Mouse (Mus musculus): ENCODE results near the gene Lrrn4cl. TPM values are rescaled to one million over a fixed set of nuclear protein-coding genes. Genes with fewer than 3 reads are reported as not detected.
"Not testable (repeated sequence)": the region's sequence is repeated elsewhere in the genome, so short reads cannot be mapped to it uniquely, and the experiment has no call there.

The Lrrn4cl gene
- polyA plus RNA-seq, 1 experiment: 0.37 TPM

DNA sequence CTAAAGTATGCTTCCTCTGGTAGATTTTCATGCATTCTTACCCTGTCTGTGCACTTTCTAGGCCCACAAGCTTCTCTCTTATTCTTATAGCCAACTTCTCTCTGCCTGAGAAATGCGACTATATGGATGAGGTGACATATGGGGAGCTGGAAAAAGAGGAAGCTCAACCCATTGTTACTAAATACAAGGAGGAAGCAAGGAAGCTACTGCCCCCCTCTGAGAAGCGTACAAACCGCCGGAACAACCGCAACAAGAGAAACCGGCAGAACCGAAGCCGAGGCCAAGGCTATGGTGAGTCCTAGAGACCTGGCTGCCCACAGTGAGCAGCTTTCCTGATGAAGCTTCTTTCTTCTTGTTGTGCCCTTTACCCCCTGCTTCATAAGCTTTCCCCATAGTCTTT lies 20.9 kb upstream of the Lrrn4cl start, which contains the start of gene AC129217.1:
Gene AC129217.1 (plus strand): TSS at position 114 of the 400 bp plus-strand sequence.
- Histone ChIP-seq H3K27me3 (ENCODE audit: control insufficient read depth, insufficient read depth, low read length) (no peaks in the 10 kb centered on the region), H3K27ac (ENCODE audit: control insufficient read depth, insufficient read depth, low read depth, low read length) (no peak within 1 kb of the TSS; the same call in 1 of the 2 replicates), H3K4me1 (ENCODE audit: control insufficient read depth, insufficient read depth, low read length) (no peaks in the 10 kb centered on the region), H3K4me3 (ENCODE audit: control insufficient read depth, low read depth, low read length) (no peak within 1 kb of the TSS), H3K36me3 (ENCODE audit: control insufficient read depth, insufficient read depth, low read length) (peaks cover 11% of the 10 kb centered on the region)
- TF ChIP-seq CTCF (IDR thresholded peaks at IDR 0.05; ENCODE audit: control insufficient read depth, insufficient read depth, insufficient replicate concordance, low read depth, low read length): no peak
- no peak for TF ChIP-seq POLR2A (IDR thresholded peaks at IDR 0.05; ENCODE audit: control insufficient read depth, low read depth, low read length)

DNA sequence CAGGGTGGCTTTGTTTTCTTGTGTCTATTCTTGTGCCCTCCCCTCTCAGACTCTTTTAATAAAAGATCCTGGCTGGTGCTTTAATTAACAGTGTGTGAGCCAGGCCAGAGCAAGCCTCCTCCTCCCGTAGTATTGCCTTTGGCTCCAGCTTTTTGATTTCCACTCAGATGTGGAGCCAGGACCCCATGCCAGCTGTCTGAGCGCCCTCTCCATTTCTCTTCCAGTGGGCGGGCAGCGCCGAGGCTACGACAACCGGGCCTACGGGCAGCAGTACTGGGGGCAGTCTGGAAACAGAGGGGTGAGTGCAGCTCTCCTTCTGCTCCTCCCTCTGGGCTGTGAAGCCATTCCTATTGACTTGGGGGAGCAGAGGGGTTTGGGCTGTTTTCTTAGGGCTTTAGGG lies 19.9 kb upstream of the Lrrn4cl start:
- no peak for TF ChIP-seq POLR2A (IDR thresholded peaks at IDR 0.05; ENCODE audit: control insufficient read depth, low read depth, low read length)
- TF ChIP-seq CTCF (IDR thresholded peaks at IDR 0.05; ENCODE audit: control insufficient read depth, insufficient read depth, insufficient replicate concordance, low read depth, low read length): no peak
- H3K4me1 ChIP-seq (ENCODE audit: control insufficient read depth, insufficient read depth, low read length): no peaks in the 10 kb centered on the region
- peaks cover 8% of the 10 kb centered on the region for H3K36me3 ChIP-seq (ENCODE audit: control insufficient read depth, insufficient read depth, low read length)
- H3K4me3 ChIP-seq (ENCODE audit: control insufficient read depth, low read depth, low read length): no peak overlapping the region
- no peaks in the 10 kb centered on the region for H3K27me3 ChIP-seq (ENCODE audit: control insufficient read depth, insufficient read depth, low read length)
- H3K27ac ChIP-seq (ENCODE audit: control insufficient read depth, insufficient read depth, low read depth, low read length): no peak overlapping the region

DNA sequence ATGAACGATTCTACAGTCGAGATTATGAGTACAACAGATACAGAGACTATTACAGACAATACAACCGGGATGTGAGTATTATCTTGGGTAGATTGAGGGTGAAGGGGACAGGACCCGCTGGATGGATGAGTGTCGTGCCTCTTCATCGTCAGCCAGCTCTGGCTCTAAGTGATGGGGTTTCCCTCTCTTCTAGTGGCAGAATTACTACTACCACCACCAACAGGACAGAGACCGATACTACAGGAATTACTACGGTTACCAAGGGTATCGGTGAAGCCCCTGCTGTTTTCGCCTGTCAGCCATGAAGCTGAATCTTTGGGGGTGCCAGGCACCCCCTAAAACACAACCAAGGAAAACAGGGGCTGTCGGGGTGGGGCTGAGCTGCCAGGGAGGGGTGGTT lies 19.3 kb upstream of the Lrrn4cl start:
- Histone ChIP-seq H3K4me1 (ENCODE audit: control insufficient read depth, insufficient read depth, low read length) (no peaks in the 10 kb centered on the region), H3K27ac (ENCODE audit: control insufficient read depth, insufficient read depth, low read depth, low read length) (no peak overlapping the region), H3K4me3 (ENCODE audit: control insufficient read depth, low read depth, low read length) (no peak overlapping the region), H3K27me3 (ENCODE audit: control insufficient read depth, insufficient read depth, low read length) (no peaks in the 10 kb centered on the region), H3K36me3 (ENCODE audit: control insufficient read depth, insufficient read depth, low read length) (peaks cover 8% of the 10 kb centered on the region)
- no peak for TF ChIP-seq CTCF (IDR thresholded peaks at IDR 0.05; ENCODE audit: control insufficient read depth, insufficient read depth, insufficient replicate concordance, low read depth, low read length)
- TF ChIP-seq POLR2A (IDR thresholded peaks at IDR 0.05; ENCODE audit: control insufficient read depth, low read depth, low read length): no peak

DNA sequence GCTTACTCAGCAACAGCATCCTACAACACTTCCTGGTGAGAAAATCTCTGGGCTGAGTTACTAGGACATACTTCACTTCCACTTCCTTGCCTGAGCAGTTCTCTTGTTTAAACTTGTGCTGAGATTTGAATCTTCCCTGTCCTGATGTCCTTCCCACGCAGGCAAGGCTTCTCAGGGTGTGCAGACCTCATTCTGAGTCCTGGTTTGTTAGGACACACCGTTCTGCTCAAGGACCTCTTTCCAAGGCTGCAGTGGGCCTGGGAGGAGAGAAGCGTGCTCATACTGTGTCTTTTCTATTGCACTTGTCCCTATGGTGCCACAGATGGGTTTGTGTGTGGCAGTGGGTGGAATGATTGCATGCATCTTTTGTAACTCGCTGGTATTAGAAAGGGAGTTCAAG lies 17.6 kb upstream of the Lrrn4cl start:
- TF ChIP-seq POLR2A (IDR thresholded peaks at IDR 0.05; ENCODE audit: control insufficient read depth, low read depth, low read length): no peak
- TF ChIP-seq CTCF (IDR thresholded peaks at IDR 0.05; ENCODE audit: control insufficient read depth, insufficient read depth, insufficient replicate concordance, low read depth, low read length): no peak
- Histone ChIP-seq H3K4me3 (ENCODE audit: control insufficient read depth, low read depth, low read length) (no peak overlapping the region), H3K27me3 (ENCODE audit: control insufficient read depth, insufficient read depth, low read length) (no peaks in the 10 kb centered on the region), H3K27ac (ENCODE audit: control insufficient read depth, insufficient read depth, low read depth, low read length) (no peak overlapping the region), H3K36me3 (ENCODE audit: control insufficient read depth, insufficient read depth, low read length) (peaks cover 5% of the 10 kb centered on the region), H3K4me1 (ENCODE audit: control insufficient read depth, insufficient read depth, low read length) (peaks cover 3% of the 10 kb centered on the region)

DNA sequence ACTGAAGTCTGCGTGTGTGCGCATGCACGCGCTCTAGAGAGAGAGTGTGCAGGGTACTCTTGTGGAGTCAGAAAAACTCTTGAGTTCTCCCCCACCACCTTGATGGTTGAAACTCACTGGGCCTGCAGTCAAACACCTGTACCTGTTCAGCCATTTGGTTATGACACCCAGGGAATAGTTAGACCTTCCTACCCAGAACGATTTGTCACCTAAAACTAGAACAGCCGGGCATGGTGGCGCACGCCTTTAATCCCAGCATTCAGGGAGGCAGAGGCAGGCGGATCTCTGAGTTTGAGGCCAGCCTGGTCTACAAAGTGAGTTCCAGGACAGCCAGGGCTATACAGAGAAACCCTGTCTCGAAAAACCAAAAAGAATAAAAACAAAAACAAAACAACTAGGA lies 14.2 kb upstream of the Lrrn4cl start:
- H3K4me3 ChIP-seq (ENCODE audit: control insufficient read depth, low read depth, low read length); H3K36me3 ChIP-seq (ENCODE audit: control insufficient read depth, insufficient read depth, low read length); H3K27me3 ChIP-seq (ENCODE audit: control insufficient read depth, insufficient read depth, low read length): not testable (repeated sequence)
- Histone ChIP-seq H3K4me1 (ENCODE audit: control insufficient read depth, insufficient read depth, low read length) (peaks cover 18% of the 10 kb centered on the region), H3K27ac (ENCODE audit: control insufficient read depth, insufficient read depth, low read depth, low read length) (peak overlapping the region; percentile 26; the same call in 1 of the 2 replicates)

DNA sequence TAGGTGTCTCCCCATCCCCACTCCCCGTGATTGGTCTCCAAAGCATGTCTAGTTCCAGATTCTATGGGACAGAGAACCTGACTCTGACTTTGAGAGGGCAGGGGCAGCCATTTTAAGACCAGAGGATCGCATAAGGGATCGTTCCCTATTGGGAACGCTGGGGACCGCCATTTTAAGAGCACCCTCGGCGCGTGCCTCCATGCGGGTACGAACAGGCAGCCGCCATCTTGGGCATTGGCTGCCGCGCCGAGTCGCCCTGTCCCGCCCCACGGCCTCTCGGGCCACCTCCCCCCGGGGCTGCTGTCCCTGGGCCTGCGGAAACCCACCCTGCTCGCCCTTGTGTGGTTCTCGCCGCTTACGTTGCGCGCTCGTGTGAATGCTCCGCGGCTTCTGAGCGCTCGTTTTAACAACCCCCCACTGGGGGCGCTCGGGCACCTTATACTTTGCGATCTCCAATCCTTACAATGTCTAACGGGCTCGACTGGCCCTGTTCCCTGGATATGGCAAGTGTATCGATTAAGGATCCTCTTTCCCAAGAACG lies 13.2 kb upstream of the Lrrn4cl start, which contains the start of gene Bscl2:
Gene Bscl2 (plus strand): TSS at position 217 of the 541 bp plus-strand sequence.
- H3K4me3 ChIP-seq (ENCODE audit: control insufficient read depth, low read depth, low read length): peak within 1 kb of the TSS; percentile 93
- H3K27ac ChIP-seq (ENCODE audit: control insufficient read depth, insufficient read depth, low read depth, low read length): peak within 1 kb of the TSS; percentile 92
- peaks cover 18% of the 10 kb centered on the region for H3K4me1 ChIP-seq (ENCODE audit: control insufficient read depth, insufficient read depth, low read length)
- TF ChIP-seq POLR2A (IDR thresholded peaks at IDR 0.05; ENCODE audit: control insufficient read depth, low read depth, low read length) (peak; percentile 83), CTCF (IDR thresholded peaks at IDR 0.05; ENCODE audit: control insufficient read depth, insufficient read depth, insufficient replicate concordance, low read depth, low read length) (peak; percentile 12; the same call in 1 of the 2 replicates)
- H3K36me3 ChIP-seq (ENCODE audit: control insufficient read depth, insufficient read depth, low read length): peaks cover 2% of the 10 kb centered on the region; the same call in 1 of the 2 replicates
- no peaks in the 10 kb centered on the region for H3K27me3 ChIP-seq (ENCODE audit: control insufficient read depth, insufficient read depth, low read length)

DNA sequence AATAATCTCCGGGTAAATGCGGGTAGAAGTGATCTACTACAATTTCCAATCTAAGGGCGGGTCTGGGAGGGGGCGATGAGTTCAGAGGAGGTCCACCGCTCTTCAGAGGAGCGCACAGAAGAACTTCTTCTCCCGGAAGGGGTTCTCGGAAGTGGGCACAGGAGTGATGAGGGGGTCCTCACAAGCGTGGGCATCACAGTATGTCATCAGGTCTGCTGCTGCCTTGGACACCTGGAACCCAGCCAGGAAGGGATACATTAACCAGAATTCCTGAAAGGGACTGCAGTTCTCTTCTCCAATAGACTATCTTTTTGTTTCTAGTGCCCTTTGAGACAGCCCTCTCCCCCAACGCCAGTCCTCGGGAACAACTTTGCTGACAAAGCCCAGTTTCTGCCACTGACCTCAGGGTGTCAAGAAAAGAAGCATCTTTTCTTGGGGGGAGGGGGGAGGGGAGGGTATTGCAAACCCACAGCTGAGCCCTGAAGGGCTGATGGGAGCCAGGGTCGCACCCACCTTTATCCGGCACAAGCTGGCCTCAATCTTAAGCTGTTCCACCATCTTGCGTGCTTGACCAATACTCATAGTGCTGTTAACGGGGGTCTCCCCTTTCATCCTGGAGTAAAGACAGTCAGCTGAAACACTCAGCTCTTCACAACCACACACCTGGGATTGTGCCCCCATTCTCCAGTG lies 12.4 kb upstream of the Lrrn4cl start:
- H3K36me3 ChIP-seq (ENCODE audit: control insufficient read depth, insufficient read depth, low read length): peaks cover 2% of the 10 kb centered on the region; the same call in 1 of the 2 replicates

More for the DNA sequence above, 12.4 kb upstream of the Lrrn4cl start:
- Histone ChIP-seq H3K4me3 (ENCODE audit: control insufficient read depth, low read depth, low read length) (peak overlapping the region; percentile 93), H3K27me3 (ENCODE audit: control insufficient read depth, insufficient read depth, low read length) (no peaks in the 10 kb centered on the region), H3K4me1 (ENCODE audit: control insufficient read depth, insufficient read depth, low read length) (peaks cover 18% of the 10 kb centered on the region), H3K27ac (ENCODE audit: control insufficient read depth, insufficient read depth, low read depth, low read length) (peak overlapping the region; percentile 92)
- no peak for TF ChIP-seq CTCF (IDR thresholded peaks at IDR 0.05; ENCODE audit: control insufficient read depth, insufficient read depth, insufficient replicate concordance, low read depth, low read length)
- TF ChIP-seq POLR2A (IDR thresholded peaks at IDR 0.05; ENCODE audit: control insufficient read depth, low read depth, low read length): no peak

All from testis, adult 2 months (tissue).